Mouse (Mus musculus) cerebellum, postnatal 4 days (tissue): ENCODE measurements around the gene Lelp1.

Experiments
- DNase-seq, 2 experiments: peaks; one replicate each; pipeline ENCODE4 v3.0.0; 2022; ENCODE audit warnings: low spot score in 2 of 2, mixed read lengths in 1 of 2

Gene Lelp1

GRCm38 (mm10) chr3:92142644-92143043 is at the start of gene Lelp1:
Lelp1 (minus strand) TSS chr3:92142744.
- DNase-seq = no peak

- DNase-seq = no peak
Measured at GRCm38 (mm10) chr3:92176880-92177279, 34.3 kb upstream of the Lelp1 start.

- no peak for DNase-seq
Measured at GRCm38 (mm10) chr3:92169847-92170246, 27.3 kb upstream of the Lelp1 start.

- peak in 1 of 2 experiments; percentile 37 for DNase-seq
Measured at GRCm38 (mm10) chr3:92153322-92153721, 10.8 kb upstream of the Lelp1 start.

- DNase-seq = peak in 1 of 2 experiments; percentile 19
Measured at GRCm38 (mm10) chr3:92150631-92151277, 8.2 kb upstream of the Lelp1 start.

GRCm38 (mm10) chr3:92147913-92148312 is 5.4 kb upstream of the Lelp1 start:
- no peak for DNase-seq

GRCm38 (mm10) chr3:92147420-92147819 is 4.9 kb upstream of the Lelp1 start:
- no peak for DNase-seq

- DNase-seq = no peak
Measured at GRCm38 (mm10) chr3:92123847-92124246, 18.7 kb downstream of the Lelp1 start, which contains the start of gene Prr9. Prr9 (minus strand) TSS chr3:92123947.

- no peak for DNase-seq
Measured at GRCm38 (mm10) chr3:92120902-92121301, 21.6 kb downstream of the Lelp1 start.

GRCm38 (mm10) chr3:92117930-92118329 is 24.6 kb downstream of the Lelp1 start:
- DNase-seq = no peak

GRCm38 (mm10) chr3:92111526-92111925 is 31.0 kb downstream of the Lelp1 start:
- no peak for DNase-seq

- DNase-seq = no peak
Measured at GRCm38 (mm10) chr3:92110790-92111189, 31.8 kb downstream of the Lelp1 start.

- DNase-seq = no peak
Measured at GRCm38 (mm10) chr3:92106582-92106981, 36.0 kb downstream of the Lelp1 start.
